Mouse (Mus musculus): ENCODE measurements around the gene Oscar. TPM values are rescaled to one million over a fixed set of nuclear protein-coding genes. Genes with fewer than 3 reads are reported as not detected.

Oscar gene
- 0.18 TPM in 1 of 2 replicates, not detected in the other for polyA plus RNA-seq (2015; fragmentation: Nextera tagmentation; extraction: Ambion mirVana)

GRCm38 (mm10) chr7:3616057-3616388 is at the start of gene Oscar:
Gene Oscar, minus strand, starts transcription at chr7:3616157.
- Histone ChIP-seq H3K4me1 (replicated peaks) (peaks cover 10% of the 10 kb centered on the region), H3K4me3 (peak within 1 kb of the TSS; percentile 81), H3K27me3 (no peaks in the 10 kb centered on the region), H3K9ac (no peak within 1 kb of the TSS), H3K9me3 (replicated peaks) (no peaks in the 10 kb centered on the region), H3K27ac (0 out of 2 replicates have a peak within 1 kb of the TSS, but pooled peaks have one; percentile 78), H3K36me3 (peaks cover 23% of the 10 kb centered on the region; the same call in 1 of the 2 replicates), H3K4me2 (peak within 1 kb of the TSS; percentile 64)
- ATAC-seq (replicated peaks; ENCODE audit: insufficient number of reproducible peaks, insufficient read depth, low FRiP score, low read depth), result no peak
- WGBS, result 70% methylated on average over 4 of the region's 4 CpGs

GRCm38 (mm10) chr7:3665215-3666114 is 49.5 kb upstream of the Oscar start, which contains the start of gene Leng1:
Gene Leng1, minus strand, starts transcription at chr7:3665840.
- Histone ChIP-seq H3K4me3 (peak within 1 kb of the TSS; percentile 76), H3K4me2 (peak within 1 kb of the TSS; percentile 66)
- WGBS, result 2% methylated on average over 45 of the region's 45 CpGs

GRCm38 (mm10) chr7:3664524-3665214 is 48.7 kb upstream of the Oscar start:
- WGBS, result 27% methylated on average over 15 of the region's 15 CpGs
- Histone ChIP-seq H3K27ac (peak overlapping the region; percentile 94), H3K9ac (peak overlapping the region; percentile 89), H3K36me3 (peaks cover 38% of the 10 kb centered on the region), H3K27me3 (no peaks in the 10 kb centered on the region), H3K4me3 (peak overlapping the region; percentile 76), H3K4me2 (peak overlapping the region; percentile 66), H3K4me1 (replicated peaks) (peaks cover 27% of the 10 kb centered on the region), H3K9me3 (replicated peaks) (no peaks in the 10 kb centered on the region)
- peak; percentile 10; the same call in 1 of the 2 replicates for ATAC-seq (replicated peaks; ENCODE audit: insufficient number of reproducible peaks, insufficient read depth, low FRiP score, low read depth)

More at GRCm38 (mm10) chr7:3665215-3666114, 49.5 kb upstream of the Oscar start, which contains the start of gene Leng1:
- peaks cover 30% of the 10 kb centered on the region for H3K36me3 ChIP-seq
- H3K27ac ChIP-seq, result peak within 1 kb of the TSS; percentile 94
- H3K27me3 ChIP-seq, result no peaks in the 10 kb centered on the region
- peak; percentile 98 for ATAC-seq (replicated peaks; ENCODE audit: insufficient number of reproducible peaks, insufficient read depth, low FRiP score, low read depth)
- no peaks in the 10 kb centered on the region for H3K9me3 ChIP-seq (replicated peaks)
- H3K9ac ChIP-seq, result peak within 1 kb of the TSS; percentile 89
- H3K4me1 ChIP-seq (replicated peaks), result peaks cover 27% of the 10 kb centered on the region

- no peaks in the 10 kb centered on the region for H3K9me3 ChIP-seq (replicated peaks)
- no peak for ATAC-seq (replicated peaks; ENCODE audit: insufficient number of reproducible peaks, insufficient read depth, low FRiP score, low read depth)
- no peak overlapping the region for H3K27ac ChIP-seq
- no peak overlapping the region for H3K9ac ChIP-seq
- peaks cover 6% of the 10 kb centered on the region for H3K4me1 ChIP-seq (replicated peaks)
- H3K4me3 ChIP-seq, result no peak overlapping the region
- H3K27me3 ChIP-seq, result no peaks in the 10 kb centered on the region
- no peak overlapping the region for H3K4me2 ChIP-seq
- WGBS, result 90% methylated on average over 14 of the region's 14 CpGs
- H3K36me3 ChIP-seq, result peaks cover 98% of the 10 kb centered on the region
Observed at GRCm38 (mm10) chr7:3658578-3658977, 42.6 kb upstream of the Oscar start.

- Histone ChIP-seq H3K36me3 (peaks cover 98% of the 10 kb centered on the region), H3K4me2 (no peak overlapping the region), H3K9ac (no peak overlapping the region), H3K27me3 (no peaks in the 10 kb centered on the region), H3K9me3 (replicated peaks) (no peaks in the 10 kb centered on the region), H3K4me1 (replicated peaks) (no peaks in the 10 kb centered on the region), H3K27ac (no peak overlapping the region), H3K4me3 (no peak overlapping the region)
- WGBS, result 75% methylated on average over 4 of the region's 4 CpGs
- no peak for ATAC-seq (replicated peaks; ENCODE audit: insufficient number of reproducible peaks, insufficient read depth, low FRiP score, low read depth)
Observed at GRCm38 (mm10) chr7:3656966-3657365, 41.0 kb upstream of the Oscar start.

GRCm38 (mm10) chr7:3646641-3647040 is 30.7 kb upstream of the Oscar start:
- no peak for ATAC-seq (replicated peaks; ENCODE audit: insufficient number of reproducible peaks, insufficient read depth, low FRiP score, low read depth)
- Histone ChIP-seq H3K9me3 (replicated peaks) (no peaks in the 10 kb centered on the region), H3K27ac (no peak overlapping the region), H3K4me3 (peak overlapping the region; percentile 96), H3K9ac (peak overlapping the region; percentile 99), H3K36me3 (peaks cover 15% of the 10 kb centered on the region), H3K4me1 (replicated peaks) (peaks cover 36% of the 10 kb centered on the region), H3K27me3 (no peaks in the 10 kb centered on the region), H3K4me2 (peak overlapping the region; percentile 80)
- 64% methylated on average over 4 of the region's 4 CpGs for WGBS

- Histone ChIP-seq H3K4me3 (peak overlapping the region; percentile 96), H3K9me3 (replicated peaks) (no peaks in the 10 kb centered on the region), H3K27me3 (no peaks in the 10 kb centered on the region), H3K4me1 (replicated peaks) (peaks cover 36% of the 10 kb centered on the region), H3K27ac (peak overlapping the region; percentile 97; the same call in 1 of the 2 replicates), H3K36me3 (peaks cover 15% of the 10 kb centered on the region), H3K9ac (peak overlapping the region; percentile 99), H3K4me2 (peak overlapping the region; percentile 80)
- WGBS, result 6% methylated on average over 9 of the region's 9 CpGs
- no peak for ATAC-seq (replicated peaks; ENCODE audit: insufficient number of reproducible peaks, insufficient read depth, low FRiP score, low read depth)
Observed at GRCm38 (mm10) chr7:3646188-3646587, 30.2 kb upstream of the Oscar start.

GRCm38 (mm10) chr7:3645488-3646025 is 29.6 kb upstream of the Oscar start:
- peak; percentile 5 for ATAC-seq (replicated peaks; ENCODE audit: insufficient number of reproducible peaks, insufficient read depth, low FRiP score, low read depth)
- under 1% methylated on average over 56 of the region's 58 CpGs for WGBS
- Histone ChIP-seq H3K36me3 (peaks cover 15% of the 10 kb centered on the region), H3K4me1 (replicated peaks) (peaks cover 36% of the 10 kb centered on the region), H3K9ac (peak overlapping the region; percentile 99), H3K4me2 (peak overlapping the region; percentile 80), H3K4me3 (peak overlapping the region; percentile 96), H3K27ac (peak overlapping the region; percentile 97), H3K9me3 (replicated peaks) (no peaks in the 10 kb centered on the region), H3K27me3 (no peaks in the 10 kb centered on the region)

GRCm38 (mm10) chr7:3644672-3645487 is 28.9 kb upstream of the Oscar start, which contains the start of gene Cnot3:
Gene Cnot3, plus strand, starts transcription at chr7:3645268.
- ATAC-seq (replicated peaks; ENCODE audit: insufficient number of reproducible peaks, insufficient read depth, low FRiP score, low read depth), result peak; percentile 97
- Histone ChIP-seq H3K27me3 (no peaks in the 10 kb centered on the region), H3K27ac (peak within 1 kb of the TSS; percentile 97), H3K36me3 (peaks cover 17% of the 10 kb centered on the region; the same call in 1 of the 2 replicates), H3K4me1 (replicated peaks) (peaks cover 36% of the 10 kb centered on the region), H3K9ac (peak within 1 kb of the TSS; percentile 99), H3K4me2 (peak within 1 kb of the TSS; percentile 80), H3K9me3 (replicated peaks) (no peaks in the 10 kb centered on the region), H3K4me3 (peak within 1 kb of the TSS; percentile 96)
- WGBS, result under 1% methylated on average over 49 of the region's 58 CpGs

GRCm38 (mm10) chr7:3644348-3644671 is 28.4 kb upstream of the Oscar start:
- peaks cover 36% of the 10 kb centered on the region for H3K4me1 ChIP-seq (replicated peaks)

More at GRCm38 (mm10) chr7:3644348-3644671, 28.4 kb upstream of the Oscar start:
- H3K4me2 ChIP-seq, result peak overlapping the region; percentile 60
- no peak for ATAC-seq (replicated peaks; ENCODE audit: insufficient number of reproducible peaks, insufficient read depth, low FRiP score, low read depth)
- H3K9ac ChIP-seq, result 0 out of 2 replicates have a peak overlapping the region, but pooled peaks have one; percentile 11
- peaks cover 22% of the 10 kb centered on the region; the same call in 1 of the 2 replicates for H3K36me3 ChIP-seq
- no peaks in the 10 kb centered on the region for H3K9me3 ChIP-seq (replicated peaks)
- WGBS, result 1% methylated on average over 11 of the region's 11 CpGs
- peak overlapping the region; percentile 75 for H3K27ac ChIP-seq
- H3K4me3 ChIP-seq, result peak overlapping the region; percentile 96
- H3K27me3 ChIP-seq, result no peaks in the 10 kb centered on the region
